Mouse (Mus musculus): ENCODE data around the gene Sprtn. TPM values are rescaled to one million over a fixed set of nuclear protein-coding genes. Genes with fewer than 3 reads are reported as not detected.

Sprtn gene
- polyA plus RNA-seq, 1 experiment from 2014 or later = 7.3 TPM

- peak; percentile 86 for ATAC-seq (ENCODE audit: low FRiP score)
- H3K27me3 ChIP-seq (replicated peaks) = no peaks in the 10 kb centered on the region
- peaks cover 46% of the 10 kb centered on the region for H3K4me1 ChIP-seq
- peak within 1 kb of the TSS; percentile 95 for H3K4me3 ChIP-seq (replicated peaks)
- H3K27ac ChIP-seq (replicated peaks) = peak within 1 kb of the TSS; percentile 98
- no peaks in the 10 kb centered on the region for H3K36me3 ChIP-seq
- WGBS = under 1% methylated on average over 40 of the region's 98 CpGs
- H3K4me2 ChIP-seq = peak within 1 kb of the TSS; percentile 88
- peak within 1 kb of the TSS; percentile 98 for H3K9ac ChIP-seq (replicated peaks)
- no peaks in the 10 kb centered on the region for H3K9me3 ChIP-seq (replicated peaks)
Observed at GRCm38 (mm10) chr8:124949209-124950068, 51.8 kb downstream of the Sprtn start, which contains the start of gene Egln1. Gene Egln1 (minus strand): TSS chr8:124949324.

DNA sequence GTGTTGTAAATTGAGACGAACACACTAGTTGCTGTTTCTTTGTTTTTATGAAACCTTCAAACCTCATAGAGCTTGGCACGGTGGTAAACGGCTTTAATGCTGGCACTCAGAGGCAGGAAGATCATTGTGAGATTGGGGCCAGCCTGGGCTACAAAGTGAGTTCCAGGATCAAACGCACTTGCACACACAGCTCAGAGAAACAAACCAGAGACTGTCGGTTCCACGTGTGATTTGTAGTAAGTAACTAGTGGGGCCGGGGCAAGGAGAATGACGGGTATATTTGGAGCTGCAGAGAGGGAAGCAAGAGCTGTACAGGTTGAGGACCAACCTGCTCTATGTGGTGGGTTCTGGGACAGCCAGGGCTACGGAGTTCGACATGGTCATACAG, 52.4 kb downstream of the Sprtn start:
- no peaks in the 10 kb centered on the region for H3K27me3 ChIP-seq (replicated peaks)
- H3K9me3 ChIP-seq (replicated peaks) = no peaks in the 10 kb centered on the region
- WGBS = 22% methylated on average over 10 of the region's 10 CpGs
- peak; percentile 15; the same call in 1 of the 2 replicates for ATAC-seq (ENCODE audit: low FRiP score)
- H3K4me3 ChIP-seq (replicated peaks) = peak overlapping the region; percentile 95
- H3K36me3 ChIP-seq = no peaks in the 10 kb centered on the region
- H3K27ac ChIP-seq (replicated peaks) = peak overlapping the region; percentile 98
- H3K4me1 ChIP-seq = peaks cover 40% of the 10 kb centered on the region
- peak overlapping the region; percentile 88 for H3K4me2 ChIP-seq
- H3K9ac ChIP-seq (replicated peaks) = peak overlapping the region; percentile 98

GRCm38 (mm10) chr8:124950865-124951264, 53.2 kb downstream of the Sprtn start:
- no peak for ATAC-seq (ENCODE audit: low FRiP score)
- Histone ChIP-seq H3K4me2 (peak overlapping the region; percentile 88), H3K27me3 (replicated peaks) (no peaks in the 10 kb centered on the region), H3K9me3 (replicated peaks) (no peaks in the 10 kb centered on the region), H3K4me3 (replicated peaks) (peak overlapping the region; percentile 95), H3K36me3 (no peaks in the 10 kb centered on the region), H3K9ac (replicated peaks) (peak overlapping the region; percentile 98; the same call in 1 of the 2 replicates), H3K27ac (replicated peaks) (peak overlapping the region; percentile 98), H3K4me1 (peaks cover 32% of the 10 kb centered on the region)
- 85% methylated on average over 2 of the region's 2 CpGs for WGBS

- no peak overlapping the region for H3K27ac ChIP-seq (replicated peaks)
- 87% methylated on average over 7 of the region's 7 CpGs for WGBS
- no peak overlapping the region for H3K4me3 ChIP-seq (replicated peaks)
- ATAC-seq (ENCODE audit: low FRiP score) = no peak
- no peaks in the 10 kb centered on the region for H3K36me3 ChIP-seq
- H3K9me3 ChIP-seq (replicated peaks) = no peaks in the 10 kb centered on the region
- H3K9ac ChIP-seq (replicated peaks) = no peak overlapping the region
- H3K27me3 ChIP-seq (replicated peaks) = no peaks in the 10 kb centered on the region
- H3K4me1 ChIP-seq = peaks cover 16% of the 10 kb centered on the region
- H3K4me2 ChIP-seq = no peak overlapping the region
Observed at GRCm38 (mm10) chr8:124953188-124953587, 55.5 kb downstream of the Sprtn start.

DNA sequence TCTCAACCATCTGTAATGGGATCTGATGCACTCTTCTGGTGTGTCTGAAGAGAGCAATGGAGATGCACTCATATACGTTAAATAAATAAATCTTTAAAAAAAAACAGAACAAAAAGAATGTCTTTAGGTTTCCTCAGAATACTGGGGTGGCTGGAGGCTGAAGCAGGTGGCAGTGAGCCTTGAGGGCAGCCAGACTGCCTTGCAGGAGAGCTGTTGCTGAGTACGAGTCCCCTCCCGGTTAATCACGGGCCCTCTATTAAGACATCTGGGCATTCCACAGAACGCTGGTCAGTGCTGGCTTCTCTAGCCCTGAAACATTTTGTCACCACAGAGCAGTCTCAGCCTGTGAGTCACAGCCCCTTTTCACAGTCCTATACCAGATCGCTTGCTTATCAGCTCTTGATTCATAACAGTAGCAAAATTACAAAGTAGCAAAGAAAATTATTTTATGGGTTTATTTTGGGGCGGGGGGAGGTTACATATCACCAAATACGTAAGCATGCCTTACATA, 56.9 kb downstream of the Sprtn start:
- Histone ChIP-seq H3K9me3 (replicated peaks) (no peaks in the 10 kb centered on the region), H3K27me3 (replicated peaks) (no peaks in the 10 kb centered on the region), H3K36me3 (no peaks in the 10 kb centered on the region), H3K9ac (replicated peaks) (no peak overlapping the region), H3K4me3 (replicated peaks) (no peak overlapping the region), H3K27ac (replicated peaks) (no peak overlapping the region), H3K4me2 (no peak overlapping the region), H3K4me1 (peaks cover 16% of the 10 kb centered on the region)
- 84% methylated on average over 8 of the region's 8 CpGs for WGBS
- no peak for ATAC-seq (ENCODE audit: low FRiP score)

Other genes starting within 250 kb of the Sprtn start
- 15.4 and 16.1 TPM in 2 replicates for gene 2310022B05Rik, start 234.5 kb upstream of the Sprtn start, polyA plus RNA-seq (2015; fragmentation: Nextera tagmentation; extraction: Ambion mirVana)
- 57.5 and 62.9 TPM in 2 replicates for gene Ttc13, start 175.9 kb upstream of the Sprtn start, polyA plus RNA-seq (2015; fragmentation: Nextera tagmentation; extraction: Ambion mirVana)
- gene Arv1, start 175.7 kb upstream of the Sprtn start, polyA plus RNA-seq (2015; fragmentation: Nextera tagmentation; extraction: Ambion mirVana) = 28.2 and 30.6 TPM in 2 replicates
- 3.8 and 5.1 TPM in 2 replicates for gene Fam89a, start 146.1 kb upstream of the Sprtn start, polyA plus RNA-seq (2015; fragmentation: Nextera tagmentation; extraction: Ambion mirVana)
- gene Trim67, start 104.8 kb upstream of the Sprtn start, polyA plus RNA-seq (2015; fragmentation: Nextera tagmentation; extraction: Ambion mirVana) = 23.6 and 28.3 TPM in 2 replicates
- gene Gnpat, start 34.9 kb upstream of the Sprtn start, polyA plus RNA-seq (2015; fragmentation: Nextera tagmentation; extraction: Ambion mirVana) = 67.3 and 77.7 TPM in 2 replicates
- 22.0 and 26.7 TPM in 2 replicates for gene 2810004N23Rik, start 34.8 kb upstream of the Sprtn start, polyA plus RNA-seq (2015; fragmentation: Nextera tagmentation; extraction: Ambion mirVana)
- gene Exoc8, start 181 bp upstream of the Sprtn start, polyA plus RNA-seq (2015; fragmentation: Nextera tagmentation; extraction: Ambion mirVana) = 12.2 and 12.7 TPM in 2 replicates
- 15.7 and 16.4 TPM in 2 replicates for gene Egln1, start 51.4 kb downstream of the Sprtn start, polyA plus RNA-seq (2015; fragmentation: Nextera tagmentation; extraction: Ambion mirVana)
- 176 and 192 TPM in 2 replicates for gene Tsnax, start 115.1 kb downstream of the Sprtn start, polyA plus RNA-seq (2015; fragmentation: Nextera tagmentation; extraction: Ambion mirVana)
- gene Disc1, start 156.3 kb downstream of the Sprtn start, polyA plus RNA-seq (2015; fragmentation: Nextera tagmentation; extraction: Ambion mirVana) = 1.8 TPM in 2 replicates